Mouse (Mus musculus) limb, embryonic 12.5 days (tissue): ENCODE measurements around the gene Tmem102. TPM values are rescaled to one million over a fixed set of nuclear protein-coding genes. Genes with fewer than 3 reads are reported as not detected.

ENCODE experiments used
- ATAC-seq: fragments of 200-750 bp; cut with Nextera tagmentation; 2 replicates; pipeline ENCODE4 v1.8.0; 2017; ENCODE audit warnings: low read depth, moderate TSS enrichment; ENCODE audit not compliant: insufficient number of reproducible peaks, insufficient read depth, low FRiP score, low TSS enrichment
- H3K27ac ChIP-seq: fragments of 300-500 bp; sonication (generic); 2 replicates; pipeline ENCODE4 v1.5.1; 2016; ENCODE audit warnings: mild to moderate bottlenecking, moderate library complexity
- H3K27me3 ChIP-seq: fragments of 300-500 bp; sonication (generic); 2 replicates; pipeline ENCODE4 v1.6.1; 2016; ENCODE audit warnings: mild to moderate bottlenecking, moderate library complexity
- H3K36me3 ChIP-seq: fragments of 300-500 bp; sonication (generic); 2 replicates; pipeline ENCODE4 v1.6.1; 2016; ENCODE audit warnings: mild to moderate bottlenecking, moderate library complexity
- H3K4me1 ChIP-seq: fragments of 300-500 bp; sonication (generic); replicated peaks from 2 replicates; pipeline ENCODE4 v1.6.1; 2016
- H3K4me2 ChIP-seq: fragments of 300-500 bp; sonication (generic); 2 replicates; pipeline ENCODE4 v1.6.1; 2016; ENCODE audit warnings: mild to moderate bottlenecking, moderate library complexity
- H3K4me3 ChIP-seq: fragments of 300-500 bp; sonication (generic); replicated peaks from 2 replicates; pipeline ENCODE4 v1.5.1; 2016; ENCODE audit warnings: mild to moderate bottlenecking
- H3K9ac ChIP-seq: fragments of 300-500 bp; sonication (generic); replicated peaks from 2 replicates; pipeline ENCODE4 v1.6.1; 2016; ENCODE audit warnings: mild to moderate bottlenecking, moderate library complexity
- H3K9me3 ChIP-seq: fragments of 300-500 bp; sonication (generic); 2 replicates; pipeline ENCODE4 v1.6.1; 2016; ENCODE audit warnings: mild to moderate bottlenecking, moderate library complexity
- WGBS: fragments of 180-500 bp; shearing (Covaris S2); methylation state at CpG from one replicate; pipeline ENCODE4 v1.1.7; 2016; 5-methylcytosine and 5-hydroxymethylcytosine counted together
- polyA plus RNA-seq: library from polyadenylated mRNA; unstranded; fragments of >200 nt; fragmentation: Nextera tagmentation; extraction: Ambion mirVana; gene quantifications from 2 replicates; pipeline ENCODE4 v1.2.1, GENCODE M21; 2016

The Tmem102 gene
- polyA plus RNA-seq, 1 experiment from 2014 or later, result 1.8 TPM

DNA sequence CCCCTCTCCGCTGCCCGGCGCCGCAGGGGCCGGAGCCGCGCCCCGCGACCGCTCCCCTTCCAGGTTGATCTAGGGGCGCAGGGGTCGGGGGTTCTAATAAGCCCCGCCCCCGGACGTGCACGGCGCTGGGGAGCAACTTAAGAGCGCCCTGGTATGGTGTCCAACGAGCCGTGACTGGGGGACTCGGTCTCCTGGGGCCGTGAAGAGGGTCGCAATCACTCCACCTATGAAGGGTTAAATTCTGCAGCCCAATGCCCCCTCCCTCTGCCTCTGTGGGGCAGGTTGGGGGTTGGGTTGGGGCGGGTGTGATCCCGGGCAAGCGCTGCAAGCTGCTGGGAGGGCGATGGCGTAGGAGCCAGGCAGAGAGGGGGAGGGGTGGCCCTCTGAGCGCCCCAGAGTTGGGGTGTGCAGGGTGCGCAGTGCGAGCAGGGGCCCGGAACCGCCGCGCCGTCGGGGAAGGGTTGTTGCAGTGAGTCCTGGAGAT lies 39.3 kb downstream of the Tmem102 start:
- Histone ChIP-seq H3K4me2 (peak overlapping the region; percentile 78), H3K36me3 (no peaks in the 10 kb centered on the region), H3K27me3 (no peaks in the 10 kb centered on the region), H3K27ac (peak overlapping the region; percentile 79), H3K9me3 (no peaks in the 10 kb centered on the region), H3K4me1 (peaks cover 26% of the 10 kb centered on the region), H3K9ac (peak overlapping the region; percentile 92), H3K4me3 (peak overlapping the region; percentile 86)
- WGBS, result under 1% methylated on average over 37 of the region's 37 CpGs
- peak; percentile 63 for ATAC-seq

DNA sequence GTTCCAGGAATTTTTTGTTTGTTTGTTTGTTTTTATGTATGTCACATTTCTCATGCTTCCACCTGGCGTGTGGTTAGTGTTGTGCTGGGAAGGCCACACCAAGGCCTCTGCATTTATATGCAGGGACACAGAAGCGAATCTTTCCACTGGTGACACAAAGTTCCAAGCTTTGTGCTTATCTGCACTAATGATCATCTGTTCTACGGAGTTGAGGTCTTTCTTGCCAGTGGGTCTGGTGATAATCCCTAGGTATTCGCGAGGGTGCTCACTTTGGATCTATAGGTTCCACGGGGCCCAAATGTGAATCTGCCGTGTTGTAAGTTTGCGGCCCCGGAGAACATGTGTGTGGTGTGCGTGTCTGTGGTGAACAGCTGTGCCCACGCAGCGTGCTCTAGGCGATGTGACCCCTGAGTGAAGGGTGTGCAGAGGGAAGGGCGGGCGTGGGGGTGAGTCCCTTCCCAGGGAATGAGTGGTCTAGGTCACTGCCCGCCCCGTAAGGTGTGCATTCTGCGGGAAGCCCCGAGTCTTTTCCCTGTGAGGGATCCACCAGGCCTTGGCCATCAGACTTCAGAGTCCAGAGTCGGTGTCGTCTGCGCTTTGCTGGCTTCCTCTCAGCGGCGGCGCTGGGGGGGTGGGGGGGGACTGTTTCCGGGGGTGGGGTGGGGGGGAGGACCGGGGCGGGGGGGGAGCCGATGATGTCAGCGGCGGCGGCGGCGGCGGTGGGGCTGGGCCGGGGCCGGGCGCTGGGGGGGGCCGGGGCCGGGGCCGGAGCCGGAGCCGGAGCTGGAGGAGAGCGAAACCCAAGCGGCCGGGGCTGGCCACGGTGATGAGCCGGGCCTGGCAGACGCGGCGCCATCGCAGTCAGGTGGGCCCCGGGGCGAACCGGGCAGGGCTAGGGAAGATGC lies 40.0 kb downstream of the Tmem102 start, which contains the start of gene Zbtb4:
Gene Zbtb4 (plus strand): TSS at position 692 of the 905 bp plus-strand sequence.
- WGBS, result 19% methylated on average over 40 of the region's 55 CpGs
- Histone ChIP-seq H3K9ac (peak within 1 kb of the TSS; percentile 92), H3K9me3 (no peaks in the 10 kb centered on the region), H3K36me3 (no peaks in the 10 kb centered on the region), H3K27ac (peak within 1 kb of the TSS; percentile 79), H3K4me3 (peak within 1 kb of the TSS; percentile 86), H3K4me1 (peaks cover 29% of the 10 kb centered on the region), H3K4me2 (peak within 1 kb of the TSS; percentile 78), H3K27me3 (no peaks in the 10 kb centered on the region)
- ATAC-seq, result peak; percentile 41; the same call in 1 of the 2 replicates

DNA sequence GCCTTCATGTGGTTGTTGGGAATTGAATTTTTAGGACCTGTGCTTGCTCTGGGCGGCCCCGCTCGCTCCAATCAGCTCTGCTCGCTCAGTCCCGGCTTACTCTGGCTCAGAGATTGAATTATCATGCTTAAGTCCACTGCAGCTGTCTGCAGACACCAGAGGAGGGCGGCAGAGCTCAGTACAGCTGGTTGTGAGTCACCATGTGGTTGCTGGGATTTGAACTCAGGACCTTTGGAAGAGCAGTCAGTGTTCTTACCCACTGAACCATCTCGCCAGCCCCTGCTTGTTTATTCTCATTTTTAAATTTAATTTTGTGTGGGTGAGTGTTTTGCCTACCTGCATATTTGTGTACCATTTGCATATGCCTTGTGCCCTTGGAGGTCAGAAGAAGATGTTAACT lies 41.9 kb downstream of the Tmem102 start:
- peaks cover 37% of the 10 kb centered on the region for H3K4me1 ChIP-seq
- no peaks in the 10 kb centered on the region for H3K9me3 ChIP-seq
- 67% methylated on average over 7 of the region's 7 CpGs for WGBS
- H3K4me2 ChIP-seq, result no peak overlapping the region
- no peaks in the 10 kb centered on the region for H3K36me3 ChIP-seq
- no peak overlapping the region for H3K27ac ChIP-seq
- ATAC-seq, result no peak
- no peak overlapping the region for H3K9ac ChIP-seq
- H3K27me3 ChIP-seq, result no peaks in the 10 kb centered on the region
- H3K4me3 ChIP-seq, result no peak overlapping the region

DNA sequence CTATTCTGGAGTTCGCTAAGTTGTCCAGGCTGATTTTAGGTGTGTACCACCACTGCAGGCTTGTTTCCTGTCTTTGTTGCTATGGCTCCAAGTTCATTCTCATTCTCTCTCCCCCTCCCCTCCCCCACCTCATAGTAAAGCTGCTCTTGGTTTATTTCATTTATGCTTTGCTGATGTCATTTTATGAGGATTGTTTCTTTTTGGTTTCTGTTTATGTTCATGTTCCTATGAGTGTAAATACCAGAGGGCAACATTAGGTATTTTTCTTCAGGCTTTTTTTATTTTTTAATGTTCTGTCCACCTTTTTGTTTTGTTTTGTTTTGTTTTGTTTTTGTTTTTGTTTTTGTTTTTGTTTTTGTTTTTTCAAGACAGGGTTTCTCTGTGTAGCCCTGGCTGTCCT lies 43.6 kb downstream of the Tmem102 start, which contains the start of gene Slc35g3:
Gene Slc35g3 (minus strand): TSS at position 101 of the 400 bp plus-strand sequence.
- H3K4me1 ChIP-seq, result peaks cover 30% of the 10 kb centered on the region
- H3K36me3 ChIP-seq, result no peaks in the 10 kb centered on the region
- H3K4me3 ChIP-seq, result no peak within 1 kb of the TSS
- peak within 1 kb of the TSS; percentile 98; the same call in 1 of the 2 replicates for H3K27ac ChIP-seq
- ATAC-seq, result no peak
- no peak within 1 kb of the TSS for H3K4me2 ChIP-seq
- H3K9ac ChIP-seq, result no peak within 1 kb of the TSS
- H3K9me3 ChIP-seq, result no peaks in the 10 kb centered on the region
- no peaks in the 10 kb centered on the region for H3K27me3 ChIP-seq
- WGBS, result 59% methylated on average over 1 of the region's 1 CpGs

DNA sequence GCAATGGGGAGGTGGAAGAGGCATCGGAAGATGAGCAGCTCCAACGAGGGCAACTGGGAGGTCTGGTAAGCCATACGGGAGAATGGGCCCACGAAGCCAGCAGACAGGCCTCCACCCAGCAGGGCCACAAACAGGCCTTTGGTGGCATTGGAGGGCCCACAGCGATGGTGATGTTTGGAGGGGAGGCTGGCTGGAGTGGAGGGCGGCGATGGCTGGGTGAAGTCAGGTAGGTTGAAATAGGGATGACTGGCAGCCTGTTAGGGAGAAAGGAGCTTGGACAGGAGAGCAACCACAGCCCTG lies 44.6 kb downstream of the Tmem102 start:
- Histone ChIP-seq H3K4me3 (no peak overlapping the region), H3K9ac (no peak overlapping the region), H3K36me3 (no peaks in the 10 kb centered on the region), H3K4me2 (no peak overlapping the region), H3K4me1 (peaks cover 34% of the 10 kb centered on the region), H3K27me3 (no peaks in the 10 kb centered on the region), H3K9me3 (no peaks in the 10 kb centered on the region), H3K27ac (peak overlapping the region; percentile 98)
- no peak for ATAC-seq
- WGBS, result 92% methylated on average over 7 of the region's 7 CpGs

DNA sequence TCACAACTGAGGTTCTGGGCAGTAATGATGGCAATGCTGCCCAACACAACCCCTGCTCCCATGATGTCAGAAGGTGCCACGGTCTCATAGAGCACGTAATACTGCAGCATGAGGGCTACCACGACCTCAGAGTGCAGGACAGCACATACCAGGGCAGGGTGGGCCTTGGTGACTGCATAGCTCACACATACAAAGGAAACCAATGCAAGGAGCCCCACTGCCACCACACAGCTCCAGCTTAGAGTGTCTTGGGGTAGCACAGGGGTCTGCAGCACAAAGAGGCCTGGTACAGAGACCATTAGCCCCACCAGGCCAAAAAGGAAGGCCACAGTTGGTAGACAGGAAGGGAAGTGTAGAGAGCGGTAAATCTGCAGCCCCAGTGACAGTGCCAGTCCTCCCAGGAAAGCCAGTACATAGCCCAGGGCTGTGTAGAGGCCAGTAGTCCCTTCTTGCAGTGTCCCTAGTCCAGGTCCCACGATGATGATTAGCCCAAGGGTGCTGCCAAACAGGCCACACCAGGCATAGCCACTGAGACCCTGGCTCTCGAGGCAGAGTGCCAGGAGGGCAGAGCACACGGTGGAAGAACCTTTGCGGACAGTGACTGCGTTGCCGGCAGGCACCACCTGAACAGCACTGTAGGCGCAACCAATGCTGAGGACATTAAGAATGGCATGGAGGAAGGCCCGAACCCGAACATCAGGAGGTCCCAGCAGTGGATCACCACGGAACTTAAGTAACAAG lies 45.1 kb downstream of the Tmem102 start:
- Histone ChIP-seq H3K27ac (peak overlapping the region; percentile 98), H3K4me1 (peaks cover 37% of the 10 kb centered on the region), H3K36me3 (no peaks in the 10 kb centered on the region), H3K27me3 (no peaks in the 10 kb centered on the region), H3K4me3 (peak overlapping the region; percentile 63), H3K9ac (peak overlapping the region; percentile 72; the same call in 1 of the 2 replicates), H3K9me3 (no peaks in the 10 kb centered on the region), H3K4me2 (peak overlapping the region; percentile 78)
- WGBS, result 81% methylated on average over 14 of the region's 14 CpGs
- no peak for ATAC-seq

DNA sequence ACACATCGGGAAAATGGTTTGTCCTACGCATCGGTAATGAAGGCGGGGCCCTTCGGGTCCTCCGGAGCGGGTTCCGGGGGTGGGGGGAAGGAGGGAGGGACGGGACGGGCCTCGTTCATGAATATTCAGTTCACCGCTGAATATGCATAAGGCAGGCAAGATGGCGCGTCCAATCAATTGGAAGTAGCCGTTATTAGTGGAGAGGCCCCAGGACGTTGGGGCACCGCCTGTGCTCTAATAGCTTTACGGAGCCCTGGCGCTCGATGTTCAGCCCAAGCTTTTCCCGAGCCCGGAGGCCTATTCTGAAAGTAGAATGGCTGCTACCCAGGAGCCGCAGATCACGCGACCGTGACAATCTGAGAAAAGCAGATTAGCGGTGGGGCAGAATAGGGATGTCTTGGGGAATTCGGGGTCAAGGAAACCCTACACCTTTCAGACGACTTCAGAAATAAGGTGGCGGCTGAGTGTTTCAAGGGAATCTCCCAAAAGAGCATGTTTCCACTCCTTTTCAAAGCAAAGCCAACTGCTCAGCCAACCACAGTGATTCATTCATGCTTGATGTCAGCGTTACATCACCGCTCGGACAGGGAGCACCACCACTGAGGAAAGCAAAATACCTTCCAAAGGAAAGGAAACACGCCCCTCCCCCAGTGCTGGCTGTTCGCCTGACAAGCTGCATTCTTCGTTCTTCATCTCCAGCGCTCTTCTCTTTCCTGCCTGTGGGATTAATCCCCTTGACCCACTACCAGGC lies 46.3 kb downstream of the Tmem102 start:
- ATAC-seq, result peak; percentile 92
- Histone ChIP-seq H3K27ac (peak overlapping the region; percentile 98), H3K36me3 (no peaks in the 10 kb centered on the region), H3K27me3 (no peaks in the 10 kb centered on the region), H3K4me2 (peak overlapping the region; percentile 78), H3K4me3 (peak overlapping the region; percentile 63), H3K4me1 (peaks cover 40% of the 10 kb centered on the region), H3K9me3 (no peaks in the 10 kb centered on the region), H3K9ac (peak overlapping the region; percentile 72)
- WGBS, result under 1% methylated on average over 37 of the region's 37 CpGs

DNA sequence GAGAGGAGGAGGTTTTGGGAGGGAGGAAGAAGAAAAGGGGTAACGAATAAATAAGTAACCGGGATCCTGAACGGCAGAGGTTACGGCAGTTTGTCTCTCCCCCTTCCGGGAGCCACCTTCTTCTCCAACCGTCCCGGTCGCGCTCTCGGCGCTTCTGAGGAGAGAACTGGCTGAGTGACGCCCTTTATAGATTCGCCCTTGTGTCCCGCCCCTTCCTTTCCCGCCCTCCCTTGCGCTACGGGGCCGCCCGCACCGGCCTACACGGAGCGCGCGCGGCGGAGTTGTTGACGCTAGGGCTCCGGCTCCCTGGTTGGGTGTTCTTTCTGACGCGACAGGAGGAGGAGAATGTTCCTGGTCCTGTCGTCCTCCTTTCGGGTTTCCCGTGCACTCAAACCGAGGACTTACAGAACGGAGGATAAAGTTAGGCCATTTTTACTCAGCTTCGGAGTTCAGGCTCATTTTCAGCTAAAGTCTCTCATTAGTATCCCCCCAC lies 46.9 kb downstream of the Tmem102 start, which contains the start of gene Polr2a:
Gene Polr2a (minus strand): TSS at position 160 of the 493 bp plus-strand sequence.
- under 1% methylated on average over 36 of the region's 36 CpGs for WGBS
- ATAC-seq, result peak; percentile 96
- Histone ChIP-seq H3K4me2 (peak within 1 kb of the TSS; percentile 78), H3K36me3 (no peaks in the 10 kb centered on the region), H3K4me3 (peak within 1 kb of the TSS; percentile 63), H3K27me3 (no peaks in the 10 kb centered on the region), H3K27ac (peak within 1 kb of the TSS; percentile 98), H3K9me3 (no peaks in the 10 kb centered on the region), H3K4me1 (peaks cover 41% of the 10 kb centered on the region), H3K9ac (peak within 1 kb of the TSS; percentile 72)

DNA sequence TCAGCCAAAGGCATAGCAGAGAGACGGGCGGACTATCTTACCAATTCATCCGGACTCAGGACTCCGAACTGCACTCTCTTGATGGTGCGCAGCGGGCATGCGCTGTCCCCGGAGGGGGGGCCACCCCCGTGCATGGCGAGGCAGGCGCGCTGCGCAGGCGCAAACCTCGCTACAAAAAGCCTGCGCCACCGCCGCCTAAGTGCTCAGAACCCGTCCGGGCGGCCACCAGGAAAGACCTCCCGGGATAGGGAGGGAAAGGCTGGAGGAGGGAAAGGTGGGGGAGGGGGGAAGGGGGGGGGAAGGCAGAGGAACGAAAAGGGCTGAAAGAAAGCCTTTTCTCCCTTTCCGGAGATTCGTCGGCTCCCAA lies 47.4 kb downstream of the Tmem102 start:
- peaks cover 43% of the 10 kb centered on the region for H3K4me1 ChIP-seq
- peak overlapping the region; percentile 98 for H3K27ac ChIP-seq
- H3K27me3 ChIP-seq, result no peaks in the 10 kb centered on the region
- peak overlapping the region; percentile 72 for H3K9ac ChIP-seq
- no peaks in the 10 kb centered on the region for H3K36me3 ChIP-seq
- H3K4me3 ChIP-seq, result peak overlapping the region; percentile 63
- WGBS, result 0% methylated on average over 26 of the region's 26 CpGs
- H3K4me2 ChIP-seq, result peak overlapping the region; percentile 78
- H3K9me3 ChIP-seq, result no peaks in the 10 kb centered on the region
- peak; percentile 71 for ATAC-seq

DNA sequence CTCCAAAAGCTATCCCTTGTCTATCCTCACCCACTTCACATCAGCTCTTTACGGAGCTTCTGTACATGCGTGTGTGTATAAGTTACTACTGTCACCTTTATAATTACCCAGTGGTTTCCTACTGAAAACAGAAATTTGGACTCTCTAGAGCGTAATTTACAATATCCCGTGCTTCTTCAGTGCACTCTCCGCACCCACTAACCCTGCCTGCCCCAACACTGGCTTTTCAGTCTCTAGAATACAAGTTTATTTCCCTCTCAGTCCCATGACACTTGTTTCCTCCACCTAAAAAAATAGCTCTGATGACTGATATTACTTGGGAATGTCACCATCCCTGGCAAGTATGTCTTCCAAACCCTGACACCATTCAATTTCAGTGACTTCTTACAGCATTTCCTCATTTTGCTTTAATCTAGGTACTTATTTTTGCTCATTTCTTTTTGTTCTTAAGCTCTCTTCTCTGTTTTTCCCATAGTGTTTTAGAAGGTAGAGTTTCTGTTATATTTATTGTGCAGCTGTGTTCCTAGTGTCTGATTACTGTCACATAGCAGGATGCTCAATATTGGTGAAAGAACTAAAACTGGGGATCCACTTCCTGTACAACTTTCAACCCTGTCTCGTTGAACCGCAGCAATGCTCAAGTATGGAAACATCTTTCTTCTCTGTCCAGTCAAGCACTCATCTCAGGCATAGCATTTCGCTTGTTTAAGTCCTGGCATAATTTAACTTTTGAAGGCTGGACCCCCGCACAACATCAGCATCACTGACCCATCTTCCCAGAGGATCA lies 47.9 kb downstream of the Tmem102 start:
- Histone ChIP-seq H3K27me3 (no peaks in the 10 kb centered on the region), H3K4me2 (peak overlapping the region; percentile 78), H3K4me3 (peak overlapping the region; percentile 63), H3K9me3 (no peaks in the 10 kb centered on the region), H3K36me3 (no peaks in the 10 kb centered on the region), H3K4me1 (peaks cover 48% of the 10 kb centered on the region), H3K27ac (peak overlapping the region; percentile 98), H3K9ac (peak overlapping the region; percentile 72)
- no peak for ATAC-seq
- WGBS, result 48% methylated on average over 9 of the region's 9 CpGs
